Mouse (Mus musculus) kidney, adult 8-10 months (tissue): ENCODE data around the gene Crygn.

Source experiments
- DNase-seq, 2 experiments: peaks; one replicate each; pipeline ENCODE4 v3.0.0; 2022

Gene Crygn

GRCm38 (mm10) chr5:24757816-24758215 lies at the start of gene Crygn:
Gene Crygn, minus strand, starts transcription at chr5:24758008.
- DNase-seq = no peak

GRCm38 (mm10) chr5:24805222-24805621 lies 47.4 kb upstream of the Crygn start:
- no peak for DNase-seq

GRCm38 (mm10) chr5:24804661-24805060 lies 46.9 kb upstream of the Crygn start:
- no peak for DNase-seq

GRCm38 (mm10) chr5:24801841-24802624 lies 44.2 kb upstream of the Crygn start:
- no peak for DNase-seq

- peak in 1 of 2 experiments; percentile 16 for DNase-seq
Observed at GRCm38 (mm10) chr5:24800416-24800815, 42.6 kb upstream of the Crygn start.

GRCm38 (mm10) chr5:24798639-24799038 lies 40.8 kb upstream of the Crygn start:
- DNase-seq = no peak

- DNase-seq = no peak
Observed at GRCm38 (mm10) chr5:24797858-24798257, 40.0 kb upstream of the Crygn start.

GRCm38 (mm10) chr5:24792961-24793360 lies 35.2 kb upstream of the Crygn start:
- DNase-seq = no peak

GRCm38 (mm10) chr5:24782957-24783356 lies 25.1 kb upstream of the Crygn start:
- DNase-seq = no peak

GRCm38 (mm10) chr5:24781048-24781447 lies 23.2 kb upstream of the Crygn start:
- no peak for DNase-seq

GRCm38 (mm10) chr5:24779881-24780512 lies 22.2 kb upstream of the Crygn start:
- peak in 1 of 2 experiments; percentile 22 for DNase-seq

GRCm38 (mm10) chr5:24779321-24779720 lies 21.5 kb upstream of the Crygn start:
- no peak for DNase-seq

- no peak for DNase-seq
Observed at GRCm38 (mm10) chr5:24778843-24779140, 21.0 kb upstream of the Crygn start.

- no peak for DNase-seq
Observed at GRCm38 (mm10) chr5:24778082-24778842, 20.5 kb upstream of the Crygn start.

- DNase-seq = no peak
Observed at GRCm38 (mm10) chr5:24776681-24777080, 18.9 kb upstream of the Crygn start.

GRCm38 (mm10) chr5:24774549-24774948 lies 16.7 kb upstream of the Crygn start:
- peak in 1 of 2 experiments; percentile 6 for DNase-seq

GRCm38 (mm10) chr5:24756931-24757330 lies 877 bp downstream of the Crygn start:
- no peak for DNase-seq

GRCm38 (mm10) chr5:24752175-24752498 lies 5.7 kb downstream of the Crygn start:
- no peak for DNase-seq

- DNase-seq = peak; percentile 57 to 63
Observed at GRCm38 (mm10) chr5:24751305-24752174, 6.3 kb downstream of the Crygn start.

- DNase-seq = peak; percentile 79 to 82
Observed at GRCm38 (mm10) chr5:24750321-24751304, 7.2 kb downstream of the Crygn start.

- no peak for DNase-seq
Observed at GRCm38 (mm10) chr5:24749731-24750130, 8.1 kb downstream of the Crygn start.

- DNase-seq = no peak
Observed at GRCm38 (mm10) chr5:24747533-24747932, 10.3 kb downstream of the Crygn start.
